Mouse (Mus musculus) heart, postnatal 0 days (tissue): ENCODE data around the gene Stt3b.

ENCODE experiments used
- CTCF ChIP-seq: IDR thresholded peaks from 2 replicates; pipeline ENCODE4 v1.5.1; 2016; ENCODE audit warnings: antibody characterized with exemption, control low read depth, low read depth
- EP300 ChIP-seq: IDR thresholded peaks from 2 replicates; pipeline ENCODE4 v1.6.1; 2016; ENCODE audit warnings: antibody characterized with exemption, low read depth

DNA sequence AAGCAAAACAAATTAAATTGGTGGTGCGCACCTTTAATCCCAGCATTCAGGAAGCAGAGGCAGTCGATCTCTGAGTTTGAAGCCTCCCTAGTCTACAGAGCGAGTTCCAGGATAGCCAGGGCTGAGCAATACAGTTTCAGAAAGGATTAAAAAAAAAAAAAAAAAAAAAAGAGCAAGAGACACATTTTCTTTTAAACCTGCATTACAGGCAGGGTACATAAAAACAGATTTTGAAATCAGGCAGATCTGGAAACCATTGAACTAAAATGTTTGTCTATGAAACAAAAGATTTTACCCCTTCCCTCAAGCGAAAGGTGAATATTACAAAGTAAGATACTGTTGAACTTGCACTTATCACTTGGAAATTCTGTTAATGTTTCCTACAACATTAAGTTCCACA lies 6.1 kb downstream of the Stt3b start:
- no peak for TF ChIP-seq CTCF
- TF ChIP-seq EP300 = no peak
